Mouse (Mus musculus) gastrocnemius, adult 2 months (tissue): Measurements from ENCODE around the gene Mycn. TPM values are rescaled to one million over a fixed set of nuclear protein-coding genes. Genes with fewer than 3 reads are reported as not detected.
A peak's percentile ranks its signal among the peaks of the same experiment; 100 is the strongest.

Source experiments
- DNase-seq: peaks from one replicate; pipeline ENCODE4 v3.0.0; 2022
- H3K27ac ChIP-seq: fragments of 200-600 bp; 2 replicates; pipeline ENCODE4 v1.8.1; 2022; ENCODE audit warnings: mild to moderate bottlenecking
- H3K4me3 ChIP-seq: fragments of 200-600 bp; 2 replicates; pipeline ENCODE4 v1.8.1; 2022; ENCODE audit warnings: mild to moderate bottlenecking, moderate library complexity
- CTCF ChIP-seq: fragments of 200-600 bp; IDR thresholded peaks from 2 replicates; pipeline ENCODE4 v1.8.1; 2022; ENCODE audit warnings: antibody characterized with exemption, mild to moderate bottlenecking, moderate library complexity
- intact Hi-C: fragments of 180-260 bp; cut with DNase I; formaldehyde crosslinking; loops from one replicate; pipeline ENCODE4 v1.15.1; 2025
- long read RNA-seq, 2 experiments: library from polyadenylated mRNA; stranded (forward); transcript quantifications; one replicate each; pipeline ENCODE4 v2.0.0; 2021
- total RNA-seq, 2 experiments: library from RNA; stranded (reverse); gene quantifications; 2 replicates each; pipeline ENCODE4 v1.2.3; 2021

Gene Mycn
- total RNA-seq = under 1 TPM; 0.31 to 0.50 TPM
- long read RNA-seq, experiment 1 = 0 reads
- long read RNA-seq, experiment 2 = 0 reads

GRCm38 (mm10) chr12:12941661-12942363 is at the start of gene Mycn:
Mycn (minus strand) TSS chr12:12941914.
- TF ChIP-seq CTCF = no peak
- DNase-seq = peak; percentile 73
- Histone ChIP-seq H3K4me3 (peak within 1 kb of the TSS; percentile 87), H3K27ac (peak within 1 kb of the TSS; percentile 91)
- intact Hi-C loops = loop anchor here (1.0 to 10.0 kb wide), 6 partner anchors 133 to 523 kb away; no protein-coding TSS in a partner anchor

- intact Hi-C loops = no loop called here
- TF ChIP-seq CTCF = no peak
- no peak for DNase-seq
- Histone ChIP-seq H3K4me3 (no peak overlapping the region), H3K27ac (no peak overlapping the region)
Observed at GRCm38 (mm10) chr12:12987376-12987775, 45.7 kb upstream of the Mycn start.

GRCm38 (mm10) chr12:12986612-12987206 is 45.0 kb upstream of the Mycn start:
- intact Hi-C loops = no loop called here
- no peak for TF ChIP-seq CTCF
- no peak overlapping the region for H3K27ac ChIP-seq
- no peak overlapping the region for H3K4me3 ChIP-seq
- DNase-seq = no peak

GRCm38 (mm10) chr12:12983032-12983431 is 41.3 kb upstream of the Mycn start:
- DNase-seq = no peak
- H3K4me3 ChIP-seq = no peak overlapping the region
- intact Hi-C loops = no loop called here
- no peak for TF ChIP-seq CTCF
- H3K27ac ChIP-seq = no peak overlapping the region

GRCm38 (mm10) chr12:12975397-12975796 is 33.7 kb upstream of the Mycn start:
- Histone ChIP-seq H3K27ac (no peak overlapping the region), H3K4me3 (no peak overlapping the region)
- DNase-seq = no peak
- TF ChIP-seq CTCF = no peak
- intact Hi-C loops = no loop called here

- no peak overlapping the region for H3K27ac ChIP-seq
- no peak for TF ChIP-seq CTCF
- H3K4me3 ChIP-seq = no peak overlapping the region
- intact Hi-C loops = no loop called here
- DNase-seq = no peak
Observed at GRCm38 (mm10) chr12:12972756-12973435, 31.2 kb upstream of the Mycn start.

- intact Hi-C loops = no loop called here
- no peak for TF ChIP-seq CTCF
- Histone ChIP-seq H3K27ac (no peak overlapping the region), H3K4me3 (no peak overlapping the region)
- DNase-seq = no peak
Observed at GRCm38 (mm10) chr12:12967946-12968345, 26.2 kb upstream of the Mycn start.

GRCm38 (mm10) chr12:12964856-12965255 is 23.1 kb upstream of the Mycn start:
- no peak for DNase-seq

GRCm38 (mm10) chr12:12947606-12948005 is 5.9 kb upstream of the Mycn start:
- no peak overlapping the region for H3K27ac ChIP-seq
- no peak for DNase-seq
- no peak overlapping the region for H3K4me3 ChIP-seq
- intact Hi-C loops = loop anchor here (10.0 kb wide), 1 partner anchor 197 kb away; no protein-coding TSS in a partner anchor
- TF ChIP-seq CTCF = no peak

More at GRCm38 (mm10) chr12:12964856-12965255, 23.1 kb upstream of the Mycn start:
- intact Hi-C loops = no loop called here
- Histone ChIP-seq H3K27ac (no peak overlapping the region), H3K4me3 (no peak overlapping the region)
- no peak for TF ChIP-seq CTCF

- TF ChIP-seq CTCF = no peak
- no peak for DNase-seq
- intact Hi-C loops = loop anchor here (2.0 to 10.0 kb wide), 3 partner anchors 160 to 272 kb away; no protein-coding TSS in a partner anchor
- no peak overlapping the region for H3K27ac ChIP-seq
- H3K4me3 ChIP-seq = no peak overlapping the region
Observed at GRCm38 (mm10) chr12:12943288-12943687, 1.6 kb upstream of the Mycn start.

GRCm38 (mm10) chr12:12942364-12943050 is 793 bp upstream of the Mycn start:
- H3K27ac ChIP-seq = peak overlapping the region; percentile 91
- peak; percentile 90 for TF ChIP-seq CTCF
- intact Hi-C loops = loop anchor here (1.0 to 10.0 kb wide), 5 partner anchors 160 to 523 kb away; no protein-coding TSS in a partner anchor

GRCm38 (mm10) chr12:12941129-12941504 is 597 bp downstream of the Mycn start:
- DNase-seq = peak; percentile 25
- H3K27ac ChIP-seq = peak overlapping the region; percentile 91
- intact Hi-C loops = loop anchor here (2.0 to 10.0 kb wide), 2 partner anchors 132 to 204 kb away; no protein-coding TSS in a partner anchor

More at GRCm38 (mm10) chr12:12942364-12943050, 793 bp upstream of the Mycn start:
- DNase-seq = peak; percentile 88
- peak overlapping the region; percentile 87 for H3K4me3 ChIP-seq

More at GRCm38 (mm10) chr12:12941129-12941504, 597 bp downstream of the Mycn start:
- TF ChIP-seq CTCF = no peak
- peak overlapping the region; percentile 87 for H3K4me3 ChIP-seq
